Mouse (Mus musculus) forebrain, embryonic 12.5 days (tissue): Measurements from ENCODE around the gene Dlgap5. TPM values are rescaled to one million over a fixed set of nuclear protein-coding genes. Genes with fewer than 3 reads are reported as not detected.

Experiments
- ATAC-seq: fragments of 200-750 bp; cut with Nextera tagmentation; 2 replicates; pipeline ENCODE4 v1.8.0; 2017; ENCODE audit warnings: moderate TSS enrichment; ENCODE audit not compliant: low FRiP score
- H3K27ac ChIP-seq: fragments of 300-500 bp; sonication (generic); 2 replicates; pipeline ENCODE4 v1.5.1; 2016; ENCODE audit warnings: mild to moderate bottlenecking
- H3K27me3 ChIP-seq: fragments of 300-500 bp; sonication (generic); 2 replicates; pipeline ENCODE4 v1.6.1; 2016; ENCODE audit warnings: mild to moderate bottlenecking
- H3K36me3 ChIP-seq: fragments of 300-500 bp; sonication (generic); replicated peaks from 2 replicates; pipeline ENCODE4 v1.6.1; 2016; ENCODE audit warnings: mild to moderate bottlenecking
- H3K4me1 ChIP-seq: fragments of 300-500 bp; sonication (generic); 2 replicates; pipeline ENCODE4 v1.6.1; 2016
- H3K4me2 ChIP-seq: fragments of 300-500 bp; sonication (generic); 2 replicates; pipeline ENCODE4 v1.6.1; 2016; ENCODE audit warnings: mild to moderate bottlenecking, moderate library complexity
- H3K4me3 ChIP-seq: fragments of 300-500 bp; sonication (generic); replicated peaks from 2 replicates; pipeline ENCODE4 v1.5.1; 2016; ENCODE audit warnings: mild to moderate bottlenecking
- H3K9ac ChIP-seq: fragments of 300-500 bp; sonication (generic); 2 replicates; pipeline ENCODE4 v1.6.1; 2016; ENCODE audit warnings: mild to moderate bottlenecking
- H3K9me3 ChIP-seq: fragments of 300-500 bp; sonication (generic); 2 replicates; pipeline ENCODE4 v1.6.1; 2016
- WGBS: fragments of 180-500 bp; shearing (Covaris S2); methylation state at CpG from one replicate; pipeline ENCODE4 v1.1.7; 2016; 5-methylcytosine and 5-hydroxymethylcytosine counted together
- polyA plus RNA-seq: library from polyadenylated mRNA; unstranded; fragments of >200 nt; fragmentation: Nextera tagmentation; extraction: Ambion mirVana; gene quantifications from 2 replicates; pipeline ENCODE4 v1.2.1, GENCODE M21; 2016

Dlgap5 gene
- polyA plus RNA-seq, 1 experiment from 2014 or later: 63.6 TPM

DNA sequence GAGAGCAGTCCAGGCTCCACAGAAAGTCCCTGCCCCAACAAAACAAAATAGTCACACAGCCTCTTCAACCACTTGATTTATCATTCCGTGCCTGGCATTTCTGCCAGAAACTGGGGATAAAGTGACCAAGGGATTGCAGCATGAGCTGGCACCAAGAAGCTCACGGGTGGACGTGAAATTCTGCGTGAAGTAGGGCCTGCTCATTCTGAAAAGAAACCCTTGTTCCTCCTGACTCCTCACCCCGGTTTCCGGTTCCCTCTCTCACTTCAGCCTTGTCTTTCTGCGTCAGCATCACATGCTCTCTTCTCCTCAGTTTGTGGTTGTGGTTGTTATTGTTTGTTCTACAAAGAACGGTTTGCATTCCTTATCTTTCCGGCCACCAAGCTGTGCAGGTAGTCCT is 56.3 kb downstream of the Dlgap5 start:
- Histone ChIP-seq H3K4me3 (no peak overlapping the region), H3K9me3 (no peaks in the 10 kb centered on the region), H3K9ac (no peak overlapping the region), H3K27me3 (no peaks in the 10 kb centered on the region), H3K27ac (no peak overlapping the region), H3K4me2 (no peak overlapping the region), H3K4me1 (peaks cover 5% of the 10 kb centered on the region), H3K36me3 (no peaks in the 10 kb centered on the region)
- no peak for ATAC-seq
- WGBS: 90% methylated on average over 9 of the region's 9 CpGs

DNA sequence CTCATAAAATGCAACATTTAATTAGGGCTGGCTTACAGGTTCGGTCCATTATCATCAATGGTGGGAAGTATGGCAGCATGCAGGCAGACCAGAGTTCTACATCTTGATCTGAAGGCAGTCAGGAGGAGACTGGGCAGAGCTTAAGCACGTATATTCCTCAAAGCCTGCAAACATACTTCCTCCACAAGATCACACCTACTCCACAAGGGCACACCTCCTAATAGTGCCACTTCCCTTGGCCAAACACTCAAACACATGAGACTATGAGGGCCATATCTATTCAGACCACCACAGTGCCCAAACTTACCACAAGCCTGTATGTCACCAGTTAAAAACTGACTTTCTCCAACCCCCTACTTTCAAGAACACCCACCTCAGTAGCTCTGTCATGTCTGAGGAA is 56.8 kb downstream of the Dlgap5 start:
- 96% methylated on average over 2 of the region's 2 CpGs for WGBS
- no peak overlapping the region for H3K27ac ChIP-seq
- no peaks in the 10 kb centered on the region for H3K27me3 ChIP-seq
- H3K9ac ChIP-seq: no peak overlapping the region
- peaks cover 5% of the 10 kb centered on the region for H3K4me1 ChIP-seq
- no peak overlapping the region for H3K4me3 ChIP-seq
- no peak overlapping the region for H3K4me2 ChIP-seq
- no peaks in the 10 kb centered on the region for H3K36me3 ChIP-seq
- no peaks in the 10 kb centered on the region for H3K9me3 ChIP-seq
- ATAC-seq: no peak

DNA sequence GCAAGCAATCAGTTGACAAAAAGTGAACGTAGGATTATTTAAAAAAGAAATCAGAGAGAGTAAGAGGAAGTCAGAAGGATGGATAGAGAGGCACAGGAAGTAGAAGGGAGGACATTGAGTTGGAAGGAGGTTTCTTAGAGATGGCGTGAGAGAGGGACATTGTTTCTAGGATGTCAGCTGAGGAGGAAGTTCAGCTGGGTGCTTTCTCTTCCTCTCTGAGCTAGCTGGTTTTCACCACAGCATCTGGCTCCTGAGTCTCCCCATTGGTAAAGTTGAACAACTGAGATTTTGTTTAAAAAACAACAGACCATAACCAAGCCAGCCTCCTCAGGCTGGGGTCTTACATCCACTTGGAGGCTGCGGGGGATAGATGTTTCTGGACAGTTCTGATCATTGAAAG is 58.6 kb downstream of the Dlgap5 start:
- H3K4me1 ChIP-seq: no peaks in the 10 kb centered on the region
- H3K9me3 ChIP-seq: no peaks in the 10 kb centered on the region
- no peaks in the 10 kb centered on the region for H3K36me3 ChIP-seq
- H3K4me3 ChIP-seq: no peak overlapping the region
- no peak for ATAC-seq
- no peak overlapping the region for H3K9ac ChIP-seq
- H3K4me2 ChIP-seq: no peak overlapping the region
- 76% methylated on average over 3 of the region's 3 CpGs for WGBS
- H3K27ac ChIP-seq: no peak overlapping the region
- no peaks in the 10 kb centered on the region for H3K27me3 ChIP-seq

DNA sequence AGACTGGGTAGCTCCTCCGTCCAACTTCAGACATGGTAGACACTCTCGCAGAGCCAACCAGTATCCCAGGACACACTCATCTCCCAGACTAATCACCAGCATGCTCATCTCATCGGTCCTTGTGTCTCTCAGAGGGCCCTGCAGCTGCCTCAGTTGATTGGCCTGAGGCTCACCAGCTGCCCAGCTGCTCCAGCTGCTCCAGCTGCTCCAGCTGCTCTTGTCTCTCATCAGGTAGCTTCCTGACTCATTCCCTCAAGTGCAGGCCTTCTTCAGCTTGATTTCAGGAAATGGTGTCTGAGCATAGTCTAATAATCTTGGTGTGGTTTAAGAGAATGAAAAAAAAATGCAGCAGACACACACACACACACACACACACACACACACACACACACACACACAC is 61.6 kb downstream of the Dlgap5 start:
- no peak for ATAC-seq
- Histone ChIP-seq H3K9ac (no peak overlapping the region), H3K4me2 (no peak overlapping the region), H3K4me3 (no peak overlapping the region), H3K27ac (no peak overlapping the region), H3K27me3 (no peaks in the 10 kb centered on the region), H3K9me3 (no peaks in the 10 kb centered on the region), H3K36me3 (no peaks in the 10 kb centered on the region), H3K4me1 (no peaks in the 10 kb centered on the region)
- WGBS: 73% methylated on average over 3 of the region's 3 CpGs

DNA sequence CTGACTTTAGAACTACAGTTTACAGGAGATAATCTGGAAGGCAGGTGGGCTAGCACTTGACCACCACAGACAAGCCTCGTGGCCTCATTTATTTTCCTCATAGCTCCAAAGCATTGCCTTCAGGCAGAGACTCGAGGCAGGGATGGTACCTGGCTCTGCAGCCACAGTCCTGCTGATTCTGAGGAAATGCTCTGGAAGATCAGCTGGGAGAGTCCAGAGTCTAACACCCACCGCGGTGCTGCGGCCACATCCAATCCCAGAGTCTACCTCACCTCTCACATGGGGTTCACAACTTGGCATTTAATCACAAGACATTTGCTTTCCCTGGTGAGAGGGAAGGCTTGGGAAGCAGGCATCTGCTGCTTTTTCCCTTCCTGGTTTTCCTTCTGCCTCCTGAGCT is 63.3 kb downstream of the Dlgap5 start:
- H3K4me1 ChIP-seq: no peaks in the 10 kb centered on the region
- H3K9ac ChIP-seq: no peak overlapping the region
- no peaks in the 10 kb centered on the region for H3K27me3 ChIP-seq
- H3K4me3 ChIP-seq: no peak overlapping the region
- ATAC-seq: no peak
- 83% methylated on average over 5 of the region's 5 CpGs for WGBS
- H3K9me3 ChIP-seq: no peaks in the 10 kb centered on the region
- H3K4me2 ChIP-seq: no peak overlapping the region
- H3K27ac ChIP-seq: no peak overlapping the region
- H3K36me3 ChIP-seq: no peaks in the 10 kb centered on the region

DNA sequence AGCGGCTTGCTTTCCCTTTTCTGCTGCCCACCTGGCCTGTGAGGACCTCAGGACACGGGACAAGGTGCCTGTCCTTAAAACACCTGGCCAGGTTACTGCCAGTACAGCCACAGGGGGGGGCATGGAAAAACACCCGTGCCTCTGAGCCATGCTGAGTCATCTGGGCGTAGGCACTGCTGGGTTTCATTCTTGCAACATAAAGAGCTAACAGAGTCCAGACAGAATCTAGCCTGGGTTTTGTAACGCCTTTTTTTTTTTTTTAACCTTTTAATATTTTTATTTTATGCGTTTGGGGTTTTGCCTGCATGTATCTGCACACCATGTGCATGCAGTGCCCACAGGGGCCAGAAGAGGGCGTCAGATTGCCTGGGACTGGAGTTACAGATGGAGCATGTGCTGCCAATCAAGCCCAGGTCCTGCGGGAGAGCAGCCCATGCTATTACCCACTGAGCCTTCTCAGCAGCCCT is 64.1 kb downstream of the Dlgap5 start:
- H3K27me3 ChIP-seq: no peaks in the 10 kb centered on the region
- H3K9me3 ChIP-seq: no peaks in the 10 kb centered on the region
- no peak overlapping the region for H3K4me2 ChIP-seq
- no peaks in the 10 kb centered on the region for H3K4me1 ChIP-seq
- H3K4me3 ChIP-seq: no peak overlapping the region
- H3K27ac ChIP-seq: no peak overlapping the region
- no peak for ATAC-seq
- WGBS: 67% methylated on average over 8 of the region's 8 CpGs
- no peak overlapping the region for H3K9ac ChIP-seq
- no peaks in the 10 kb centered on the region for H3K36me3 ChIP-seq

DNA sequence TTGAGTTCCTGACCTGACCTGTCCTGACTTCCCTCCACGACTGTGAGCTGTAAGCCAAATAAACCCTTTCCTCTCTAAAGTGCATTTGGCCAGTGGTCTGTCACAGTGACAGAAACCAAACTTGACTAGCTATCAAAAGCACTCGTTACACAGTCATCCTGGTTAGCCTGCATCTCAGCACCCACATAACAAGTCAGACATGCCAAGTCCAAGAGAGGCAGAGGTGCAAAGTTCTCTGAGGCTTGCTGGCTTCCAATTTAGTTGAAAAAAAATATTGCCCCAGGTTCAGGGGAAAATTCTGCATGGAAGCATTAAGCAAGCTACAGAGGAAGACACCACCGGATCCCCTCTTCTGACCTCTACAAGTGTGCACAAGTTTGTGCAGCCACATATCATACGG is 65.0 kb downstream of the Dlgap5 start:
- Histone ChIP-seq H3K27me3 (no peaks in the 10 kb centered on the region), H3K4me3 (no peak overlapping the region), H3K4me2 (no peak overlapping the region), H3K9me3 (no peaks in the 10 kb centered on the region), H3K4me1 (no peaks in the 10 kb centered on the region), H3K9ac (no peak overlapping the region), H3K27ac (no peak overlapping the region), H3K36me3 (no peaks in the 10 kb centered on the region)
- ATAC-seq: no peak
- WGBS: 83% methylated on average over 4 of the region's 4 CpGs

DNA sequence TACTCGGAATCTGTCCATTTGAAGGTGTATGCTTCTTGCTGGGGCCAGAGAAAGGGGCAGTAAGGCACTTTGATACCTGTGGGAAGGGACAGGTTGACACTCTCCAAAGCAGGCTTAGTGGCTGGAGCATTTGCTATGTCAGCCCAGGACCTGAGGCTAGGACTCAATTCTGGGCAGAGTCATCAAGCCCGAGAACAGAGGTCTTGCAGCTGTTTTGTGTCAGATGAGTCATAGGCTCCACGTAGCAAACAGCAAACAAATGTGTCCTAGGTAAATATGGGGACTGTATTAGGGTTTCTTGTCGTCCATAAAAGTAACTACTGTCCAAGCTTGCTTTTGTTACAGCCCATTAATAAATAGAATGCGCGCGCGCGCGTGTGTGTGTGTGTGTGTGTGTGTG is 65.9 kb downstream of the Dlgap5 start:
- 96% methylated on average over 10 of the region's 10 CpGs for WGBS
- no peaks in the 10 kb centered on the region for H3K9me3 ChIP-seq
- no peaks in the 10 kb centered on the region for H3K36me3 ChIP-seq
- H3K4me3 ChIP-seq: no peak overlapping the region
- H3K9ac ChIP-seq: no peak overlapping the region
- H3K4me2 ChIP-seq: no peak overlapping the region
- H3K27me3 ChIP-seq: no peaks in the 10 kb centered on the region
- H3K27ac ChIP-seq: no peak overlapping the region
- no peaks in the 10 kb centered on the region for H3K4me1 ChIP-seq
- ATAC-seq: no peak

DNA sequence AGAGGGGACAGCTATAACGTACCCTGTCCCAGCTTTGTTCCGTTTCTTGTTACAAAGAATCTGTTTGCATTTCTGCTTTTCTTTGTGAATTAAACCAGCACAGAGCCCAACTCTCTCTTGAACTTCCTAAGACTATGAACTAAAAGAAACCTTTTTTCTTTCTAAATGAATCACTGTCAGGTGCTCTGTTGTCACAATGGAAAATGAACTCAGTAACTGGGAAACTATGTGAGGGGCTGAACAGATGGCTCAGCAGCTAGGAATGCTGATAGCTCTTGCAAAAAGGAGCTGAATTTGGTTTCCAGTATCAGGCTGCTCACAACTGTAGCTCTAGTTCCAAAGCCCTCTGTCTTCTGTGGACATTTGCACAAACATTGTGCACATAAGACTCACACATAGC is 67.2 kb downstream of the Dlgap5 start:
- Histone ChIP-seq H3K9ac (no peak overlapping the region), H3K36me3 (no peaks in the 10 kb centered on the region), H3K9me3 (no peaks in the 10 kb centered on the region), H3K4me2 (no peak overlapping the region), H3K4me1 (no peaks in the 10 kb centered on the region), H3K4me3 (no peak overlapping the region), H3K27me3 (no peaks in the 10 kb centered on the region), H3K27ac (no peak overlapping the region)
- ATAC-seq: no peak
- WGBS: 80% methylated on average over 2 of the region's 2 CpGs

DNA sequence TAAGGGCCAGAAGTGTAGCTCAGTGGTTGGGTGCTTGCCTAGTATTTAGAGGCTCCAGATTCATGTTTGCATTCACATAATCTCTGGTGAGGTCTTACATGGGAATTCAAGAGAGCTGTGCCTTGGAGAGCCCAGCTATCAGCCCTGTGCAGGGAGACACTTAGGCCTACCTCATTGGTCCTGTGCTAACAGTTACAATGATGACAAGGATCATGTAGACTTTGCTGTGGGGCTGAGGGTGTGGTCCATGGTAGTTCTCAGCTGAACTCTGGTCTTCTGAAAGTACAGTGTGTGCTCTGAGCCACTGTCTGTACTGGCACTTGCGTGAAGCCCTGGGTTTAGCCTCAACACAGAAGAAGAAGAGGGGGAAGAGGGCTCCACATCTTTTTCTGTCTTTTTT is 71.5 kb downstream of the Dlgap5 start:
- Histone ChIP-seq H3K9ac (no peak overlapping the region), H3K4me1 (peaks cover 2% of the 10 kb centered on the region; the same call in 1 of the 2 replicates), H3K27me3 (no peaks in the 10 kb centered on the region), H3K36me3 (no peaks in the 10 kb centered on the region), H3K4me2 (no peak overlapping the region), H3K9me3 (no peaks in the 10 kb centered on the region), H3K27ac (no peak overlapping the region), H3K4me3 (no peak overlapping the region)
- 92% methylated on average over 1 of the region's 1 CpGs for WGBS
- no peak for ATAC-seq

DNA sequence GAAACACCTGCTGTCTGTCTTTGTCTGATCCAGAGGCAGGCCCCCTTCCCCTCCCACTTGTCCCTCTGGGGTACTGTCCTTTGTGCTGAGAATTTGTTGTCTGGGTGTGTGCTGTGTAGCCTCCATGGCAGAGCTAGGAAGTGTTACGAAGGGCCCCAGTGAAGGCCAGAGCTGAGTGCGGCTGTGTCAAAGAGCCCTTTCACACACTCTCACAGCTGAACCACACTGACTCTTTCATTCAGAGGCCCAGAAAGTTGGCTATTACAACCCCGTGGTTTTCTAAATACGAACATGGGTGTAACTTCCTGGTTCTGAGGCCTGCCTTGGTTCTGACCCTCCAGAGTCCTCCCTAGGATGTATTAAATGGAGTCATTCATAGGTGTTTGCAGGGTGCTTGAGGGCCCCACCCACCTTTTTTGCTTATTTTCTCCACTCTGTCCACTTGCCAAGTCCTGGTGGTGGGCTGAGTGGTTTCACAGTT is 76.4 kb downstream of the Dlgap5 start:
- Histone ChIP-seq H3K9ac (no peak overlapping the region), H3K27me3 (no peaks in the 10 kb centered on the region), H3K9me3 (no peaks in the 10 kb centered on the region), H3K36me3 (no peaks in the 10 kb centered on the region), H3K27ac (peak overlapping the region; percentile 47; the same call in 1 of the 2 replicates), H3K4me1 (peaks cover 2% of the 10 kb centered on the region; the same call in 1 of the 2 replicates), H3K4me2 (no peak overlapping the region), H3K4me3 (no peak overlapping the region)
- 53% methylated on average over 4 of the region's 4 CpGs for WGBS
- no peak for ATAC-seq

DNA sequence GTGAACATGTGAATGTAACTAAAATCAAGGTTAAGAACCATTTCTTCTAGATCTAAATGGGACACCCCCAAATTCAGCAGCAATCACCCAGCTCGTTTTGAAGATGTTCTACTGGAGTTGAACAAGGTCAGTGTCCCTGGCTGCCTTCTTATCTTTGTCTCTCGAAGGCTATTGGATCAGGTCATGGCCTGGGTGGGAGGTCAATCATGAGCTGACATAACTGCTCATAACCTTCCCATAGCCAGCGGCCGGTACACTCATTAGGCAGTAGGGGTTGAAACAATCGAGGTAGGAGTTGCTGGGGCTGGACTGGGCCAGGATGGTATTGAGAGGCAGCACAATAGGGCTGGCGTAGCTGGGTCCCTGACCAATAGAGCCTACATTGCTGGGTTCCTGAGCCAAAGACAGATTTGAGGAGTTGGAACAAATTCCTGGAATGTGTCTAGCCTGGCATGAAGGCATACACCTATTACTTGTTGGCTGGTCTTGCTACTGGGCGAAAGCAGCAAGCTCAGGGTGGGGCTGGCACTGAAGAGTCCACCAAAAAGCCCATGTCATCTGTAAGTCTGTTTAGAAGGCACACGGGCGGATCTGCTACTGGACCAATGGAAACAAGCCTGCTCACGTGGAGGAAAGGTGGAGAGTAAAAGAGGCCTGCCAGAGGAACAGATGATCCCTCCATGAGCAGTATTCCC is 77.8 kb downstream of the Dlgap5 start:
- Histone ChIP-seq H3K36me3 (no peaks in the 10 kb centered on the region), H3K4me2 (no peak overlapping the region), H3K9me3 (no peaks in the 10 kb centered on the region), H3K4me1 (peaks cover 2% of the 10 kb centered on the region; the same call in 1 of the 2 replicates), H3K4me3 (no peak overlapping the region), H3K27me3 (no peaks in the 10 kb centered on the region), H3K9ac (no peak overlapping the region), H3K27ac (no peak overlapping the region)
- no peak for ATAC-seq
- 85% methylated on average over 10 of the region's 10 CpGs for WGBS
